Mouse (Mus musculus) CH12.LX (cell line): ENCODE data around the gene Hhip.

Source experiments
- CHD1 ChIP-seq: IDR thresholded peaks from 2 replicates; pipeline ENCODE4 v1.6.1; 2012; ENCODE audit warnings: low read depth, low read length, improper control_type of control experiment, inconsistent platforms
- CTCF ChIP-seq, 2 experiments: IDR thresholded peaks in 1 of 2; conservative IDR thresholded peaks in 1 of 2; 2 replicates each; pipeline ENCODE4 v1.5.1; 2011 to 2012; ENCODE audit warnings: low read depth in 2 of 2, low read length in 2 of 2, improper control_type of control experiment in 1 of 2, inconsistent platforms in 1 of 2, mild to moderate bottlenecking in 1 of 2, moderate library complexity in 1 of 2
- EP300 ChIP-seq: IDR thresholded peaks from 2 replicates; pipeline ENCODE4 v1.6.1; 2011; ENCODE audit warnings: low read length, improper control_type of control experiment
- GABPA ChIP-seq: IDR thresholded peaks from 2 replicates; pipeline ENCODE4 v1.6.1; 2012; ENCODE audit warnings: low read depth, low read length, improper control_type of control experiment, inconsistent platforms; ENCODE audit not compliant: insufficient replicate concordance
- JUND ChIP-seq: conservative IDR thresholded peaks from 2 replicates; pipeline ENCODE4 v1.6.1; 2011; ENCODE audit warnings: low read depth, low read length, improper control_type of control experiment
- NELFE ChIP-seq: IDR thresholded peaks from 2 replicates; pipeline ENCODE4 v1.6.1; 2011; ENCODE audit warnings: low read depth, low read length, improper control_type of control experiment
- POLR2A ChIP-seq: IDR thresholded peaks from 2 replicates; pipeline ENCODE4 v1.6.1; 2011; ENCODE audit warnings: low read depth, mild to moderate bottlenecking, improper control_type of control experiment, low read length
- ZC3H11A ChIP-seq: IDR thresholded peaks from 2 replicates; pipeline ENCODE4 v1.6.1; 2012; ENCODE audit warnings: low read depth, mild to moderate bottlenecking, inconsistent platforms, low read length, improper control_type of control experiment

GRCm38 (mm10) chr8:80058193-80058592 lies 387 bp upstream of the Hhip start:
- TF ChIP-seq CTCF (conservative IDR thresholded peaks at IDR 0.05 in 1 of 2, IDR thresholded peaks at IDR 0.05 in 1 of 2; ENCODE audit: low read depth in 2 of 2, low read length in 2 of 2) = no peak
- no peak for TF ChIP-seq ZC3H11A
- no peak for TF ChIP-seq CHD1
- TF ChIP-seq JUND = no peak
- no peak for TF ChIP-seq NELFE
- no peak for TF ChIP-seq EP300
- TF ChIP-seq POLR2A = no peak
- no peak for TF ChIP-seq GABPA
